Mouse (Mus musculus) right cerebral cortex, postnatal 25 days (tissue): ENCODE measurements around the gene Hipk4.

Source experiments
- DNase-seq: peaks from one replicate; pipeline ENCODE4 v3.0.0; 2022

Gene Hipk4

DNA sequence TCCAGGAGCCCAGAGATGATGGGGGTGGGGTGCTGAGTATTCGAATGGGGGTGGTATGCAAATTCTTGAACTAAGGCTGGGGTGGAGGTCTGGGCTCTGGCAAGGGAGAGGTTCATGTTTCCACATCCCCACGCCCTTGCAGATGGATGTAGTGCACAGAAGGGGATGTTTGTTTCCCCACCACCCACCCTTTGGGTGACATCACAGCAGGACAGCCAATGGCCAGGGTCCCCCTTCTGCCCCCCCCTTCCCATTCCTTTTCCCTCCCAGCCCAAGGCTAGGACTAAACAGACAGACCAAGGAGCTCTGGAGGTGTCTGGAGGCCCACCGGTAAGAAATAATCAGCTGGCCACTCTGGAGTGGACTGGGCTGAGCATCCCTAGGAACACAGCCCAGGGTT is 24.0 kb upstream of the Hipk4 start, which contains the start of gene Prx:
Prx (plus strand) TSS at position 289 of the 400 bp plus-strand sequence.
- DNase-seq, result no peak

DNA sequence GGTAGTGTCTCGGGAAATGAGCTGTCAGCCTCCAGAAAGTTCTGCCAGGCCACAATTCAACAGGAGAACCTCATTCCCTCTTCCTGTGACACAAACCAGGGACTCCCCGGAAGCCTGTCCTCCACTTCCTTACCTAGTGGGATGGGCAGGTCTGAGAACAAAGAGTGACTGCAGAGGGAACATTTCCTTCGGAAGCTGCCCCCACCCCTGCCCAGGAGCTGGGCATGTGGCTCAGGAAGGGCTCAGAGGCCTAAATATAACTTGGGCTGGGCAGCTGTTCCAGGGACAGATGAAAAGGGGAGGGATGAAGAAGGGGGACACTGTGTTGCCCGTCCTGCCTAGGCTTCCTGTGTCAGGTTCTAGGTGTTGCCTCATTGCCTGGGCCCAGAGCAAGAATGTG is 21.4 kb upstream of the Hipk4 start:
- no peak for DNase-seq

DNA sequence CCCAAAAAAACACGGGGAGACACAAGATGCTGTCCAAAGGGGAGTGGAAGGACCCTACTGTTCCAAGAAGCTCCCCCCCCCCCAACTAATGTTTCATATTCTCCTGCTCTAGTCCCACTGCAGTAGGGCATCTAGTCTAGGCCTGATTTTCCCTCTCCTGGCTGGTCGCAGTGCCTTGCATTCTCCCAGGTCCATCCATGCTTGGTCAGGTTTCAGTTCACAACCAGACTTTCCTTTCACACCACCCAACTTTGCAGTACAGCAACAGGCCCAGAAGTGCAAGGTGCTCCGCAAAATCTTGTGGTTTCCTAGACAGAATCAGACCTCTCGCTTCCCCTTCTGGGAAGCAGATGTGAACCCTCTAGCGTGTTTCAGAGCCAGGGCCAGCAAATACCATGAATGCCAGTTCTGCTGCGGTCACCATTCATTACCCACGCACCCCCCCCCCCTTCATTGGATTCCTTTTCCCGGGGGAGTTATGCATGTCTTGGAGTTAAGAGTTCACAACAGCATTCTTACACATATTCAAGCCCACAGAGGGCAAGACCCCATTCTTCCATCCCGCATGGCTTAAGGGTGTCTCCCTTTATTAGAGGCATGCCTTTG is 16.2 kb upstream of the Hipk4 start:
- DNase-seq, result no peak

DNA sequence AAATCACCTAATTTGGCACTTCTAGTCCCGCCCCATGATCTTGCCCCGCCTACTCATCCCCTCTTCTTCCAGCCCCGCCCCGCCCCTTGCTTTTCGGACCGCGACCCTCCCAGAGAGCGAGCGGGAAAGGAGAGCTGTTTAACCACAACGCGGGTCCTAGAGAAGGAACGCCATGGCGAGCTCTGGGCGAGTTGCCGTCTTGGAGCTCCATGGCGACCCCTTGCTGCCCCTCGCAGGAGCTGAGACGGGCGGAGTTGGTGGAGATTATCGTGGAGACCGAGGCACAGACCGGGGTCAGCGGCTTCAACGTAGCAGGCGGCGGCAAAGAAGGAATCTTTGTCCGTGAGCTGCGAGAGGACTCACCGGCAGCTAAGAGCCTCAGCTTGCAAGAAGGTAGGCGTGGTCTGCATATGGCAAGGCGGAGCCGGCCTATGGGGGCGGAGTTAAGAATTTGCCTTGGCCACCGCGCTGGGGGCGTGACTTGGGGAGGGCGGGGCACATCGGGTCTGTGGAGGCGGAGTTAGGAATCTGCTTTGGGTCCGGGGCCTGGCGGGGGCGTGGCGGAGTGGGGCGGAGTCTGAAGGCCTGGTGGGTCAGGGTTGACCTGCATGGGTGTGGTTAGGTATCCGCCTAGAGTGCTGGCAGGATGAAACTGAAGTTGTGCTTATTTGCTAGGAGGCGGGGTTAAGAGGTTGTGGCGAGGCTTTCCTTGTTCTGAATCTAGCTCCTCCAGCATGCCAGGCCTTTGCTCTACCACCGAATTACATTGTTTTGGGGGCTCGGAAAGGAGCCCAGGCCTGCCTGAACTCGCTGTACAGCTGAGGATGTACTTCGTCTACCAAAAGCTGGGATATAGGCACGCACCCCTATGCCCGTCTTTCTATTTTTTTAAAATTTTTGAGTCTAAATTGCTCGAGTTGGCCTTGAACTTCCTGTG is 15.1 kb upstream of the Hipk4 start:
- DNase-seq, result peak; percentile 88

DNA sequence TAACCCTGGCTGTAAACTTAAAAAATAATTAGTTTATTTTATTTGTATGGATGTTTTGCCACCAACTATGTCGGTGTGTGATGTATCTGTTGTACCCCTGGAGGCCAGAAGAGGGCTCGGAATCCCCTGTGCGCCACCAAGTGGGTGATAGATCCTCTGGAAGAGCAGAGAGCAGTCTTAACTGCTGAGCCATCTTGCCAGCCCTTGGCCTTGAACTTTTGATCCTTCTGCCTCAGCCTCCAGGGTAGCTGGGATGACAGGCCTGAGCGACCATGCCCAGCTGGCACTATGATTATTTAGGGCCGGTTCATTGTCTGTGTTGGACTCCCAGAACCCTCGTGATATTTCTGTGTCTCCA is 14.4 kb upstream of the Hipk4 start:
- no peak for DNase-seq

DNA sequence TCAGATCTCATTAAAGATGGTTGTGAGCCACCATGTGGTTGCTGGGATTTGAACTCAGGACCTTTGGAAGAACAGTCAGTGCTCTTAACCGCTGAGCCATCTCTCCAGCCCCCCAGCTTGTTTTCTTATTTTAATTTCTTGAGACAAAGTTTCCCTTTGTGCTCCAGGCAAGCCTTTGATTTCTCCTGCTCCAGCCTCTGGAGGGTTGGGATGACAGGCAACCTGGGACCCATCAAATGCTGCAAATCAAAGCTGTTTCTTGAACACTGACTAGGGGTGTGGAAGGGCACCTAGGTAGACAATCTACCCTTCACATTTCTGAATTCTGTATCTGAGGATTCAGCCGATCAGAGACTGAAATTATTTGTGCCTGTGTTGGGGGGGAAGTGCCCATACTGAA is 12.3 kb upstream of the Hipk4 start:
- no peak for DNase-seq

DNA sequence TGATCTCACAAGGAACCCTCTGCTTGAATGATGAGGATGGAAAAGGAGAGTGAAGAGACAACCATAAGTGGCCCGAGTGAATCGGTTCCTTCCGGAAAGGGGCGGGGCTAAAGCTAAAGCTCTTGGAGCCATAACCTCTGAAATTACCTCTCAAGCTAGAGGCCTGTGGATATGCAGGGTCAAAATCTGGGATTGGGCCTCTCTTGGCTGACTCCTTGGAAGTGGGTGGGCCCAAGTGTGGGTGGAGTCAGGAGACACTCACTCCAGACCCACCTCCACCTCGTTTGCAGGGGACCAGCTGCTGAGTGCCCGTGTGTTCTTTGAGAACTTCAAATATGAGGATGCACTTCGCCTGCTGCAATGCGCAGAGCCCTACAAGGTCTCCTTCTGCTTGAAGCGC is 8.1 kb upstream of the Hipk4 start:
- DNase-seq, result no peak

DNA sequence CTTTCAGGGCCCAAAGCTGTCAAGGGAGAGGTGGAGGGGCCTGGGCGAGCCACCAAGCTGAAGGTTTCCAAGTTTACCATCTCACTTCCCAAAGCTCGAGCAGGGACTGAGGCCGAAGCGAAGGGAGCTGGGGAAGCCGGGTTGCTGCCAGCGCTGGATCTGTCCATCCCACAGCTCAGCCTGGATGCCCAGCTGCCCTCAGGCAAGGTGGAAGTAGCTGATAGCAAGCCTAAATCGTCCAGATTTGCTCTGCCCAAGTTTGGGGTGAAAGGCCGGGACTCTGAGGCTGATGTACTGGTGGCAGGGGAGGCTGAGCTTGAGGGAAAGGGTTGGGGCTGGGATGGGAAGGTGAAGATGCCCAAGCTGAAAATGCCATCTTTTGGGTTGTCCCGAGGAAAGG is 4.8 kb upstream of the Hipk4 start:
- no peak for DNase-seq

DNA sequence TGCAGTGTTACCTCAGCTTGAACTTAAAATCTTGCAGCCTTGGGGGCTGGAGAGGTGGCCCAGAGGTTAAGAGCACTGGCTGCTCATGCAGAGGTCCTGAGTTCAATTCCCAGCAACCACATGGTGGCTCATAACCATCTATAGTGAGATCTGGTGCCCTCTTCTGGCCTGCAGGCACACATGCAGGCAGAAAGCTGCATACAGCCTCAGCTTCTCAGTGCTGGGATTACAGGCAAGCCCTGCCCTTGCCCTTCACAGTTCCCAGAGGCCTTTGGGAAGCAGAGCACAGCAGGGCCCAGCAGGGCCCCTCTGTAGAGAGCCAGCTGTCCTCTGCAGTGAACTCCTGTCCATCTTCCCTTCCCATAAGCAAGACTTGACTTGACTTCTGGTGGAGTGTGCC is 3.0 kb upstream of the Hipk4 start:
- DNase-seq, result no peak

DNA sequence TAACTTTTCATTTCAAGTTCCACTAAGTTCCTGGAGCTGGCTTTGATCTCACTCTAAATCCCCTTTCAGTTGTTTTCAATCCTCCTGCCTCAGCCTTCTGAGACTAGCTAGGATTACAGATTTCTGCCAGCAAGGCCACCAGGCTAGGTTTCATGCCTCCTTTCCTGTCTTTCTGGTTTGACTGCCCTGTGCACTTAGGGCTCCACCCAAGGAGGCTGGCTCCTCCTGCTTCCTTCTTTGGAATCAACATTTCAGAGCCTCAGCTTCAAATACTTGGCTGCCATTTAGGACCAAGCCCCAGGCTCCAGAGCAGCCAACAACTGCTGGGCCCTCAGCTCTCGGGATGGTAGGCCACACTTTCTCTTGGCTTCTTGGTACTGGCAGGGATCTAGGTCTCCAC is 2.5 kb upstream of the Hipk4 start:
- DNase-seq, result no peak

DNA sequence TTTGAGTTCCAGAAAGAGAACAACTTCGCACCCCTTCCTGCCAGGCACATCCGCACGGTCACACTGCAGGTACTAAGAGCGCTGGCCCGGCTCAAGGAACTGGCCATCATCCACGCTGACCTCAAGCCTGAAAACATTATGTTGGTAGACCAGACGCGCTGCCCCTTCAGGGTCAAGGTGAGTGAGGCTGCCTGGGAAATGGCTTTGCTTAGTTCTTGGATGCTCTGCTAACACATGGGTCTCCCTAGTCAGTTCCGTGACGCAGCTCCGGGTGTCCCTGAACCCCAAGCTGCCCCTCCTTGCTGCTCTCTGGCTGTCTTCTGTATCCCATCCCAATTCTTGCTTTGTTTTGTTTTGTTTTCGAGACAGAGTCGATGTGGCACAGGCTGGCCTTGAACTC is 738 bp downstream of the Hipk4 start:
- DNase-seq, result no peak

DNA sequence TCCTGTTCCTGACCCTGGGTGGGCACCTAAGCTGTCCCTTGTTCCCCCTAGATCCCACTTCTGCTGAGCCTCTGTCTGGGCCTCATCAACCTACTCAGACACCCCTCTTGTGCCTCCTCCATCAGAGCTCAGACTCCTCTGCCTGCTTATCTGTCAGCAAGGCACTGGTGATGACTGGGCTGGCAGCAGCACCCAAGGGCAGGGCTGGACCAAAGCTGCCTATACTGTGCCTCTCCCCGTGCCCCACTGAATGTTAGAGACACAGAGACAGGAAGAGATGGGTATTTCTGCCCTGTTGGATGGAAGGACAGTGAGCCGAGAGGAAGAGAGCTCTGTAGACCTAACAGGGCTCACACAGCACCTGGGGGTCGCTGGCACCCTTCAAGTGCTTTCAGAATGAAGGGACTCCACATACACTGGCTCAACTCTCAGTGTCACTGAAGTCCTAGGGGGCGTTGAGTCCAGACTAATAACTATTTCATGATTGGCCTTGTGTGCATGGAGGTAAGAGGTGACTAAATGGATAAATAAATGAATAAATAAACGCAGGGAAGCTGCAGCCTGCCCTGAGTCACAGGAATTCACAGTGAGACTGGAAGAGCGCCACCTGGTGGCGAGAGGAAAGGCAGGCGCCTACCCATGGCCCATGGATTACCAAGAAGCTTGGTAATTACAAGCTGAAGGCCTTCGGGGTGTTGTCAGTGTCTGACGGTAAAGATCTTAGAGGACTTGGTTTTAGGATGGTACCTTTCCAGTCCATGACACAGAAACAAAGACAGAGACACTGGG is 3.2 kb downstream of the Hipk4 start:
- peak; percentile 72 for DNase-seq

DNA sequence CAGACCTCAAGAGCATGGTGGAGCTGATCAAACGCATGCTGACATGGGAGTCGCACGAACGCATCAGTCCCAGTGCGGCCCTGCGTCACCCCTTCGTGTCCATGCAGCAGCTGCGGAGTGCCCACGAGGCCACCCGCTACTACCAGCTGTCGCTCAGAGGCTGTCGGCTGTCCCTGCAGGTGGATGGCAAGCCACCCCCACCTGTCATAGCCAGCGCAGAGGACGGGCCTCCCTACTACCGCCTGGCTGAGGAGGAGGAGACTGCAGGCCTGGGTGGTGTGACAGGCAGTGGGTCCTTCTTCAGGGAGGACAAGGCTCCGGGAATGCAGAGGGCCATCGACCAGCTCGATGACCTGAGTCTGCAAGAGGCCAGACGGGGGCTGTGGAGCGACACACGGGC is 6.0 kb downstream of the Hipk4 start:
- DNase-seq, result no peak

DNA sequence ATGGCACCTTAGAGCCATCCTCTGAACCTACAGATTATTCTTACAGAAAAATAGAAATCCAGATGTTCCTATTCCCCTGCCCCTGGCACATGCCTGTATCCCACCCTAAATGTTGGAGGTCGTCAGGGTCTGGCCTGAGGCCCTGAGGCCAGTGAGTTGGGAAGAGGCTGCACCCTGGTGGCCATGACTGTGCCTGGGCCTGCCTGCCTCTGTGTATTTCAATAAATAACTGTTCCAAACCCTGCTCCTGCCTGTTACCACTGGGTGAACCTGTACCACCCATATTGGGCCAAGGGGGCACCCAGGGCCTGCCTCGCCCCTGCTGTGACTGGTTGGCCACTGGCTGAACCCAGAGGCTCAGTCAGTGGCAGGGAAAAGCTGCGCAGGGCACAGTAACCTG is 7.9 kb downstream of the Hipk4 start:
- DNase-seq, result no peak

DNA sequence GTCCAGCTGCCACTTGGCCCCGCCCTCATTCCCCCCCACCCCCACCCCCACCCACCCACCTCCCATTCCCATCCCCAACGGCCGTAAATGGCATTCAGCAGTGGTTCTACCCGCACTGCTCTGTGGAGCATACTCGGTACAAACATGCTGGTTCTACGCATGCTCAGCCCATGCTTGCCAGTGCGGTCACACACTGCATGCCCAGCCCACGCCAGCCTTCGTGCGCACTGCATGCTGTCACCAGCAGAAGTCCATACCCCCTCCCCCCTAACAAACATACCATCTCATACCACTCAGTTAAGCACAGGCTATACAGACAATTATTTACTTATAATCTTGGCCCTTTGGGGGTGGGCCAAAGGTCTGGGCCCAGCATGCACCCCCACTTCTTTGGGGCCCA is 8.6 kb downstream of the Hipk4 start:
- no peak for DNase-seq

DNA sequence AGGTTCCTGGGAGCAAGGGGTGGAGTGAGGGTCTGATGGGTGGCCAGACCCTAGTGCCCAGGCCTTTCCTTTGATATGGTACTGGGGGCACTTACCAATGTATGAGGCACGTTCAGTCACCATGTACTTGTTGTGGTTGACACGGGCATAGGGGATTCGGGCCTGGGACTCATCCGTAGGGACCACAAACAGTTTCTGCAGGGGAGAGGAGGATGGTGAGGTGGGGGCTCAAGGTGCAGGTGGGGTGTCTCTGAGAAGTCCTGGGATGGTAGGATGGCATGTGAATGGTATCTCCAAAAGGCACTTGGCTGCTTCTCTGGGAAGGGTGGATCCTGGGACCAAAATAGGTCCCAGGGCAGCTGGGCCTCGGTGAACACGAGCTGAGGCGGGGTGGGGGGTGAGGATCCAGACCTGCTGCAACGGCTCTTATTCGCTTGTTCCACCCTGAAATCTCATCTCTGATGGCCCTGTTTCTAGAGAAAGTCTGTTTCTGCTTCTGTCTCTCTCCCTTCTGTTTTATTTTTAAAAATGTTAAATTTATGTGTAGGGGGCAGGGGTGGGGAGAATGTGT is 9.5 kb downstream of the Hipk4 start:
- DNase-seq, result no peak

DNA sequence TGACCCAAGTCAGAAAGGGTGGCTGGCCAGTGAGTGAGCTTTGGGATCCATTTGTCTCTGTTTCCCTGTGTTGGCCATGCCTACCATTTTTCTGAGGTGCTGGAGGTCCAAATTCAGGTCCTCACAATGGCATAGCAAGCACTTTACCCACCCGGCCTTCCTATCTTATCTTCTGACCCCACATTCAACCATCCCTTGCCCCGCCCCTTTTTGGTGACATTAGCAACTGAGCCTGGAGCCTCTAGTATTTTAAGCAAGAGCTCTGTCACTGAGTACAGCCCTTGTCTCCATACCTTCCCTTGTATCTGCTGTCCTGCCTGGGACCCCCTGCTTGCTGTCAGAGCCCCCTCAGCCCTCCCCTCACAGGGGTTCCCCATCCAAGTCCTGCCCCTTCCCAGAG is 12.3 kb downstream of the Hipk4 start:
- no peak for DNase-seq

DNA sequence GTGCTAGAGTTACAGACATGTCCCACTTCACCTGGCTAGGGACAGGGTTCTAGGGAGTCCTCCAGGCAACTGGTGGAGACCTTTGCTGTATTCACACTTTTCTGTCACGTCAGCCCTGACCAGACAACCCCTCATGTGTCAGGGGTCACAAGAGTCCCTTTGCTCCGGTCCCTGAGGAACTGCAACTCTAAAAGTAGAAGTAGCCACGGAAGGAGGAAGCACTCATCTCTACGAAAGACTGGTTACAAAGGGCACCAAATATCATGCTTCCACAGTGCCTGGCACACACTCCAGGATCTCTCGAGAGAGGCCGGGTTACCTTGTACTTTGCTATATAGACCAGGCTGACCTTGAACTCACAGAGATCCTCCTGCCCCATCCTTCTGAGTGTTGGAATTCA is 13.6 kb downstream of the Hipk4 start:
- DNase-seq, result no peak

DNA sequence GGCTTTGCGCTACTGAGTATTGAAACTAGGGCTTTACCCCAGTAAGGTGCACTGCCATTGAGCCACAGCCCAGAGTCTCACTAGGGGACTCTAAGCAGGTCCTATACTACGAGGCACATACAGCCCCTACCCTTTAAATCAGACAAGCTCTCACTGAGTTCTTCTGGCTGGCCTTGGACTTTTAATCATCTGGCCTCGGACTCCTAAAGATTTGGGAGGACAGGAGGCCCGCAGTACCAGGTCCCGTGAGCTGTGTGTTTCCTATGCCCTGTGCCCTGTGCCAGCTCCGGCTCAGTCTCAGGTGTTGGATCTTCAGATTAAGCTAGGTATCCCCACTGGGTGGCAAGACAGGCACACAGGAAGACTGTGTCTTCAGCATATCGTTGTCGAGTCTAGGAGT is 14.9 kb downstream of the Hipk4 start:
- DNase-seq, result no peak

DNA sequence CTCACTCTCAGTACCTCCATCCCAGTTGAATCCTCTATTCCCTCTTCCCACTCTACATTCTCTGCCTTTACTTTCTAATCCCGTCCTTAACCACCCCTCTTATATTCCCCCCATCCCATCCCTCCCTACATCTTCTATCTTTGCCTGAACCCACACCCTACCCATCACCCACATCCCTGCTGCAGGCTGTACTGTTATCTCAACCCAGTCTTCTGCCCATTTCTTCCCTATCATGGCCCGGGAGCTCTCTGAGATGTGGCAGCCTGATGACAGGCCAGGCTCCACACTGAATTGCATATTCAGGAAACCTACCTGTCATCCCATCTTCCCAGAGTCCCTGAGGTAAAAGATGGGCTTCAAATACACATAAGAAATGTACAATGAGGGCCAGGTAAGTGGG is 15.7 kb downstream of the Hipk4 start:
- DNase-seq, result no peak

DNA sequence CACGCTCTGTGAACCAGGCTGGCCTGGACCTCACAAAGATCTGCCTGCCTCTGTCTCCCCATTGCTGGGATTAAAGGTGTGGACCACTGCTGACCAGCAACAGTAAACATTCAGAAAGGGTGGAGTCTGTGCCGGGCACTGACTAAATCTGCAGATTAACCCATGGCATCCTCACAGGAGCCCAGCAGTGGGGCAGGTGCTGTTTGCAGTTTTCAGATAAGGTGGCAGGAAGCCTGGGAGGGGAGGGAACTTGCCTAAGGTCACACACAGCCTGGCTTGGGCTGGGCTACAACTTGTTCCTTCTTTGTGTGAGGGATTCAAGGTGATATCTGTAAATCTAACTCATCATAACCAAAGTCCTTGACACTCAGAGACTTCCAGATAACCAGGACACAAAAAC is 17.5 kb downstream of the Hipk4 start:
- no peak for DNase-seq

DNA sequence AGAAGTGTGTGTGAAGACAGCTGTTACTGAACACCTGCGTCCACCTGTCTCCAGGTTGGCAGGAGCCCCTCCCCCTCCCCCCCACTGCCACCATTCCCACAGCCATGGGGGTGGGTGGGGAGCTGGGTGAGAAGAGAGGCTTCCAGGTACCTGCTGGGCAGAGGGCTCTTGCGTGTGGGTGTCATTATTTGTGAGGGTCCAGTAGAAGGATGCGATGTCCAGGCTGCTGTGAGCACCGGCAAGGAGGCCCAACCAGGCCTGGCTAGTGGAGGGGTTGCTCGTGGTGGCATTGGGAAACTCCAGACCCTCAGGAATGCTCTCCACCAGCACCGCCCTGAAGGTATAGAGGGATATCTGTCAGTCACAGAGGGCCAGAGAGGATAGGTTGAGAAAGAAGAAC is 17.9 kb downstream of the Hipk4 start:
- DNase-seq, result no peak

DNA sequence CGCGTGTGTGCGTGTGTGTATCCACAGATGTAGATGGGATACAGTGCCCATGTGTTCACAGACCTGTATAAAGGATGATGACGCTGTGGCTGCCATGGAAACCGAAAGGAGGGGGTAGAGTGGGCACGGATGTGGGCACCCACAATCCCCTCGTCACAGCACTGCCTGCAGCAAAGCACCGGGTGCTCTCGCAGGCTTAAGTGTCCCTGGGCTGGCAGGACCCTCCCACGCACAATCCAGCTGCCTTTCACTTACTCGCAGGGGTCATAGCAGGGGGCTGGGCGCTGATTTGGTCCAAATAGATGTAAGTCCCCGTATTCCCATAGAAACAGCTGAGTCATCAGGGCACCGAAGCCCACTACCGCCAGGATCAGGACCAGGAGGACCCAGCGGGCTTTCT is 18.4 kb downstream of the Hipk4 start:
- peak; percentile 89 for DNase-seq

DNA sequence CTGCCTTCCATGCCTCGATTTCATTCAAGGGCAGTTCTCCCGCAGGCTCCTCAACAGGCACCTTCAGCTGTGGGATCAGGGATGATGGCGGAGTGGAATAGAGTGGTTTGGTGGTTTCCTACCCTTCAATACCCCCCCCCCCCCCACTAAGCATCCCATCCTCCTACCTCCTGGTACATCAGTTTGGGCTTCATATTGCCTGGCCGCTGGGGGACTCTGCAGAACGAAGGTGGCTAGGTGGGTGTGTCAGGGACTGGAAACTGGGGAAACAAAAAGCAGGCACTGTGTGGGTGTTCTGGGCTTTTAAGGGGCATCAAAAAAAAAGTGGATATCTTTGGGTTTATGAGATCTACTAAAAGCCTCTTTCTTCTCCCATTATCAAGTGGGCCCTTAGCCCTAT is 18.9 kb downstream of the Hipk4 start:
- DNase-seq, result no peak
